ENCODE assay signal across 8 mouse cellular contexts in the genomic region with DNA sequence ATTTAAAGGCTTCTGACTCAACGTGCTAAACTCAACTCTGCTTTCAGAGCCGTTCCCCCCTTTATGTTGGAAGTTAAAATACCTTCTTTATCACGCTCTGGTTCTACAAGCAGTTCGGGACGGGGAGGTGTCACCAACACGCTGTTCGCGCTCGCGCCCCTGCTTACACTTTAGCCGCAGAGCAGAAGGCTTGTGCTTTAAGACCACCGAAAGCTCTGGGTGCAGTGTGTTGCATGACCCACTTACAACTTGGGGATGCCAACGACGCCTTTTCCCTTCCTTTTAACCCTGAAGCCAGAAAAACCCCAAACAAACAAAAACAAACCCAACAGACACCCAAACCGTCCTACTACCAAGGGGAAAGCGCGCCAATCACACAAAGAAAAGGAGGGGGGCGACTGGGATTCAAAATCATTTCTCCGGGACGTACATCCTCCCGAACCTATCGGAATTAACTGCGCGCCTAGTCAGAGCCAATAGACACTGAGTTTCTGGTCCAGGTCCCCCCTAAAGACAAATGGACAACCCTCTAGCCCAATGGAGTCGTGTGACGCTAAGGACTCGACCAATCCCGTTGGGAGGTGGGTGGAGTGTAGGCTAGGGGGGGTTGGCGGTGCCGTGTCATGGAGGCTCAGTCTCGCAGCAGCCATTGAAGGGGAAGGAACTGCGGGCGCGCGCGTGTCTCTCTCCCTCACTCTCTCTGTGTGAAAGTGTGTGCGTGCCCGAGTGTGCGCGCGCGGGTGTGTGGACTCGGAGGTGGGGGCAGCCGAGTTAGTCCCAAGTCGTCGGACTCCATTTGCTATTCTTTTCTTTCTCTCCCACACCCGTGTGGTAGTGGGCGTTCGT. TPM values are rescaled to one million over a fixed set of nuclear protein-coding genes. Genes with fewer than 3 reads are reported as not detected.
DNase-seq lines count a peak whose midpoint lies in the region; ATAC-seq and TF ChIP-seq lines count a peak whose summit lies in the region.

A gene (plus strand): TSS at position 589 of the 846 bp plus-strand sequence.

- H3K36me3 ChIP-seq in lung, postnatal 0 days (ENCODE audit: insufficient read depth, low read length): 0 out of 2 replicates have a peak, but pooled peaks cover 6% of the 10 kb centered on the region

- peak within 1 kb of the TSS; percentile 92 for H3K27ac ChIP-seq in lung, postnatal 0 days (ENCODE audit: low read length)

- under 1% methylated on average over 49 of the region's 49 CpGs for WGBS in lung, postnatal 0 days

- DNase-seq in MEL-GATA-1-ER (ENCODE audit: extremely low read depth, low read depth): peak; percentile 100
- peak; percentile 98 for DNase-seq in cerebellum, adult 8-10 months
- DNase-seq in forelimb bud, embryonic 11.5 days (ENCODE audit: low read depth, low spot score): peak; percentile 99
- DNase-seq in layer of hippocampus, adult 9-11 months: peak; percentile 98
- DNase-seq in lung, postnatal 0 days (ENCODE audit: low spot score): peak; percentile 99
- peak; percentile 91 for DNase-seq in ovary, postnatal 14 days (ENCODE audit: low spot score)
- DNase-seq in thymus, postnatal 14 days: peak; percentile 98

- no peaks in the 10 kb centered on the region for H3K4me1 ChIP-seq in lung, postnatal 0 days (ENCODE audit: insufficient read depth, low read depth, low read length)

- no peaks in the 10 kb centered on the region for H3K9me3 ChIP-seq in lung, postnatal 0 days (ENCODE audit: low read length)

- H3K27me3 ChIP-seq in lung, postnatal 0 days (replicated peaks; ENCODE audit: insufficient read depth, low read length): no peaks in the 10 kb centered on the region

- ATAC-seq in hematopoietic stem cell, adult 5-6 weeks (replicated peaks in 1 of 2; ENCODE audit: insufficient read depth in 1 of 2, low FRiP score in 2 of 2, low TSS enrichment in 1 of 2, low read depth in 1 of 2, poor library complexity in 2 of 2, severe bottlenecking in 2 of 2): peak; percentile 99
- peak; percentile 100 for ATAC-seq in lung, postnatal 0 days

- H3K4me2 ChIP-seq in lung, postnatal 0 days (replicated peaks; ENCODE audit: low read depth, low read length): peak within 1 kb of the TSS; percentile 81

- H3K4me3 ChIP-seq in lung, postnatal 0 days (ENCODE audit: low read depth, low read length): peak within 1 kb of the TSS; percentile 94

- TF ChIP-seq EP300 in lung, postnatal 0 days (IDR thresholded peaks at IDR 0.05): peak; percentile 71

- peak within 1 kb of the TSS; percentile 93 for H3K9ac ChIP-seq in lung, postnatal 0 days (replicated peaks; ENCODE audit: low read depth)

- no peak for TF ChIP-seq CTCF in lung, postnatal 0 days (IDR thresholded peaks at IDR 0.05)

RNA-seq across cellular contexts. Expression of the gene that starts here (rescaled TPM):
- total RNA-seq in hematopoietic stem cell, adult 5-6 weeks (2017): 228 and 484 TPM in 2 replicates
- polyA plus RNA-seq in lung, postnatal 0 days (2015; fragmentation: Nextera tagmentation; extraction: Ambion mirVana): 72.5 and 79.6 TPM in 2 replicates

Comparison
In these comparisons a context has a peak if more than half of its experiments do, and no peak if none do; other contexts are left out.
1. Peak in every context shown above with its lines: DNase-seq, ATAC-seq, H3K4me3 ChIP-seq and H3K27ac ChIP-seq.